Mouse (Mus musculus) brain, embryonic 18.5 days (tissue): Measurements from ENCODE around the gene Rfc5.
A peak's percentile ranks its signal among the peaks of the same experiment; 100 is the strongest.
"Not testable (repeated sequence)": the region's sequence is repeated elsewhere in the genome, so short reads cannot be mapped to it uniquely, and the experiment has no call there.

Source experiments
- DNase-seq: peaks from one replicate; pipeline ENCODE4 v3.0.0-alpha.2; 2012; ENCODE audit warnings: low read depth, low spot score

Gene Rfc5

GRCm38 (mm10) chr5:117388877-117389276 is at the start of gene Rfc5:
Gene Rfc5 (minus strand): TSS chr5:117389047.
- peak; percentile 82 for DNase-seq

- not testable (repeated sequence) for DNase-seq
Measured at GRCm38 (mm10) chr5:117433501-117433900, 44.7 kb upstream of the Rfc5 start.

- no peak for DNase-seq
Measured at GRCm38 (mm10) chr5:117417442-117417841, 28.6 kb upstream of the Rfc5 start.

GRCm38 (mm10) chr5:117415011-117415912 is 26.4 kb upstream of the Rfc5 start:
- no peak for DNase-seq

- DNase-seq, result no peak
Measured at GRCm38 (mm10) chr5:117414611-117415010, 25.8 kb upstream of the Rfc5 start.

- DNase-seq, result peak; percentile 56
Measured at GRCm38 (mm10) chr5:117413507-117414501, 25.0 kb upstream of the Rfc5 start, which contains the start of gene Ksr2. Gene Ksr2 (plus strand): TSS chr5:117414000.

- no peak for DNase-seq
Measured at GRCm38 (mm10) chr5:117409369-117409768, 20.5 kb upstream of the Rfc5 start.

GRCm38 (mm10) chr5:117408216-117408615 is 19.4 kb upstream of the Rfc5 start:
- DNase-seq, result no peak

GRCm38 (mm10) chr5:117404671-117405070 is 15.8 kb upstream of the Rfc5 start:
- not testable (repeated sequence) for DNase-seq

- no peak for DNase-seq
Measured at GRCm38 (mm10) chr5:117403609-117404008, 14.8 kb upstream of the Rfc5 start.

- DNase-seq, result no peak
Measured at GRCm38 (mm10) chr5:117399281-117399680, 10.4 kb upstream of the Rfc5 start.

- DNase-seq, result no peak
Measured at GRCm38 (mm10) chr5:117398007-117398550, 9.2 kb upstream of the Rfc5 start.

- no peak for DNase-seq
Measured at GRCm38 (mm10) chr5:117397371-117397770, 8.5 kb upstream of the Rfc5 start.

GRCm38 (mm10) chr5:117396596-117397014 is 7.8 kb upstream of the Rfc5 start:
- DNase-seq, result no peak

GRCm38 (mm10) chr5:117395834-117396233 is 7.0 kb upstream of the Rfc5 start:
- no peak for DNase-seq

- no peak for DNase-seq
Measured at GRCm38 (mm10) chr5:117390895-117391294, 2.0 kb upstream of the Rfc5 start.

- no peak for DNase-seq
Measured at GRCm38 (mm10) chr5:117388296-117388751, 523 bp downstream of the Rfc5 start.

- DNase-seq, result no peak
Measured at GRCm38 (mm10) chr5:117383198-117383597, 5.6 kb downstream of the Rfc5 start.

GRCm38 (mm10) chr5:117381785-117382184 is 7.1 kb downstream of the Rfc5 start:
- DNase-seq, result no peak

- DNase-seq, result no peak
Measured at GRCm38 (mm10) chr5:117380199-117380598, 8.6 kb downstream of the Rfc5 start.

- not testable (repeated sequence) for DNase-seq
Measured at GRCm38 (mm10) chr5:117377731-117378130, 11.1 kb downstream of the Rfc5 start.
